Mouse (Mus musculus) liver, adult 2 months (tissue): ENCODE measurements around the gene B9d1.

Source experiments
- CTCF ChIP-seq: fragments of 200-500 bp; IDR thresholded peaks from 2 replicates; pipeline ENCODE4 v1.5.1; 2011; ENCODE audit warnings: low read depth, low read length, control low read depth
- POLR2A ChIP-seq: fragments of 200-500 bp; IDR thresholded peaks from 2 replicates; pipeline ENCODE4 v1.6.1; 2011; ENCODE audit warnings: low read length, control low read depth; ENCODE audit not compliant: insufficient read depth; ENCODE audit errors: extremely low read depth

DNA sequence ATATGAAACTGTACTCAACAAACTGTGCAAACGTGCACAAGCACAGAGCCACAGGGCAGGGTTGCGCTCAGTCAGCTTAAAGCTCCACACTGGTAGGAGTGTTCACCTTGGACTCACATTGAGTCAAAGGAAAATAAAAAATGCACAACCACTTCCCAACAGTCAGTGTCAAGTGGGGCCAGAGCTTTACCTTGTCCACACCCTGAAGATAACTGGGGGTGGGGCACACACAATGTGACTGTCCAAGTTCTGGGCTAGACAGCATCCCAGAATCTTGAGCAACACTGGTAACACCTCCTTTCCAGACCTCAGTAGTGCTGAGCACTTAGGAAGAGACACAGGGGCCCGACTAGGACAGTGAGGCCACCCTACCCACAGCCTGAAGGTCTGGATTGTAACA, 13.9 kb downstream of the B9d1 start:
- TF ChIP-seq POLR2A, result no peak
- no peak for TF ChIP-seq CTCF
